Mouse (Mus musculus): ENCODE results near the gene Il1rapl1. TPM values are rescaled to one million over a fixed set of nuclear protein-coding genes. Genes with fewer than 3 reads are reported as not detected.

Gene Il1rapl1
- total and polyA plus RNA-seq, 3 experiments: 0.03 to 0.07 TPM; not detected in 1

- Histone ChIP-seq H3K79me2 (replicated peaks; ENCODE audit: control insufficient read depth, insufficient read depth, low read length) (no peaks in the 10 kb centered on the region), H3K4me3 (no peak overlapping the region), H3K4me1 (ENCODE audit: control insufficient read depth, insufficient read depth, low read length) (no peaks in the 10 kb centered on the region), H3K27ac (no peak overlapping the region), H3K36me3 (ENCODE audit: control insufficient read depth, insufficient read depth, low read length) (no peaks in the 10 kb centered on the region), H3K27me3 (ENCODE audit: control insufficient read depth, insufficient read depth, low read length) (no peaks in the 10 kb centered on the region), H3K9ac (ENCODE audit: low read depth, low read length) (no peak overlapping the region)
- TF ChIP-seq EP300 (IDR thresholded peaks at IDR 0.05; ENCODE audit: insufficient read depth, low read depth, low read length) (no peak), CTCF (IDR thresholded peaks at IDR 0.05) (no peak), POLR2A (IDR thresholded peaks at IDR 0.05; ENCODE audit: insufficient read depth, low read depth, low read length) (no peak)
- WGBS: 54% methylated on average over 1 of the region's 1 CpGs
- intact Hi-C loops (cut with DNase I): no loop called here
- no peak for DNase-seq
Observed at GRCm38 (mm10) chrX:86955126-86955525, 1160.3 kb downstream of the Il1rapl1 start.

- H3K36me3 ChIP-seq (ENCODE audit: control insufficient read depth, insufficient read depth, low read length): no peaks in the 10 kb centered on the region
- DNase-seq: no peak
- no peak for TF ChIP-seq POLR2A (IDR thresholded peaks at IDR 0.05; ENCODE audit: insufficient read depth, low read depth, low read length)
- no peak for TF ChIP-seq EP300 (IDR thresholded peaks at IDR 0.05; ENCODE audit: insufficient read depth, low read depth, low read length)
- no peak for TF ChIP-seq CTCF (IDR thresholded peaks at IDR 0.05)
- intact Hi-C loops (cut with DNase I): no loop called here
- no peak overlapping the region for H3K4me3 ChIP-seq
- H3K27me3 ChIP-seq (ENCODE audit: control insufficient read depth, insufficient read depth, low read length): no peaks in the 10 kb centered on the region
- H3K79me2 ChIP-seq (replicated peaks; ENCODE audit: control insufficient read depth, insufficient read depth, low read length): no peaks in the 10 kb centered on the region
- 74% methylated on average over 1 of the region's 1 CpGs for WGBS
- H3K4me1 ChIP-seq (ENCODE audit: control insufficient read depth, insufficient read depth, low read length): no peaks in the 10 kb centered on the region
- no peak overlapping the region for H3K9ac ChIP-seq (ENCODE audit: low read depth, low read length)
- no peak overlapping the region for H3K27ac ChIP-seq
Observed at GRCm38 (mm10) chrX:86954614-86955013, 1160.8 kb downstream of the Il1rapl1 start.

- Histone ChIP-seq H3K79me2 (replicated peaks; ENCODE audit: control insufficient read depth, insufficient read depth, low read length) (no peaks in the 10 kb centered on the region), H3K9ac (ENCODE audit: low read depth, low read length) (no peak overlapping the region), H3K36me3 (ENCODE audit: control insufficient read depth, insufficient read depth, low read length) (no peaks in the 10 kb centered on the region), H3K4me1 (ENCODE audit: control insufficient read depth, insufficient read depth, low read length) (no peaks in the 10 kb centered on the region), H3K27me3 (ENCODE audit: control insufficient read depth, insufficient read depth, low read length) (no peaks in the 10 kb centered on the region), H3K4me3 (no peak overlapping the region), H3K27ac (no peak overlapping the region)
- TF ChIP-seq CTCF (IDR thresholded peaks at IDR 0.05) (no peak), POLR2A (IDR thresholded peaks at IDR 0.05; ENCODE audit: insufficient read depth, low read depth, low read length) (no peak), EP300 (IDR thresholded peaks at IDR 0.05; ENCODE audit: insufficient read depth, low read depth, low read length) (no peak)
- intact Hi-C loops (cut with DNase I): no loop called here
- no peak for DNase-seq
- 51% methylated on average over 2 of the region's 2 CpGs for WGBS
Observed at GRCm38 (mm10) chrX:86950940-86951339, 1164.5 kb downstream of the Il1rapl1 start.

DNA sequence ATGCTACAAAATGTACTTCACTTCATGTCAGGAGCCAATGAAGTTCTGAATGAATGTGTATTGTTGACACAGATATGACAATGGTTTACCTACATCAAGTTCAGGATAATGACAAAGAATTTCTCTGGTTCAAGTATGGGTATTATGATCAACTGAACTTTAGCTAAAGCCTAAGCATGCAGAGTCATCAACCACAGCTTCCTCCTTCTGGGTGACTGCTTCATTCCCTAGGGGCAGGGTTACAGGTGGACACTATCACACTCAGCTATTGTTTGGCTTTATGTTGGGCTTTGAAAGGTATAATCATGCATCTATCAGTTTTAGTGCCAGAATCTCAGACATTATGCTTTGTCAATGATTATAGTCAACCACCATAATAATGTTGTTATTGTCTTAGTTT, 1166.3 kb downstream of the Il1rapl1 start:
- DNase-seq: no peak
- no peak overlapping the region for H3K4me3 ChIP-seq
- no peaks in the 10 kb centered on the region for H3K36me3 ChIP-seq (ENCODE audit: control insufficient read depth, insufficient read depth, low read length)
- no peak for TF ChIP-seq EP300 (IDR thresholded peaks at IDR 0.05; ENCODE audit: insufficient read depth, low read depth, low read length)
- TF ChIP-seq POLR2A (IDR thresholded peaks at IDR 0.05; ENCODE audit: insufficient read depth, low read depth, low read length): no peak
- no peak for TF ChIP-seq CTCF (IDR thresholded peaks at IDR 0.05)
- no peak overlapping the region for H3K9ac ChIP-seq (ENCODE audit: low read depth, low read length)
- H3K27ac ChIP-seq: no peak overlapping the region
- intact Hi-C loops (cut with DNase I): no loop called here
- no peaks in the 10 kb centered on the region for H3K79me2 ChIP-seq (replicated peaks; ENCODE audit: control insufficient read depth, insufficient read depth, low read length)
- no peaks in the 10 kb centered on the region for H3K4me1 ChIP-seq (ENCODE audit: control insufficient read depth, insufficient read depth, low read length)
- H3K27me3 ChIP-seq (ENCODE audit: control insufficient read depth, insufficient read depth, low read length): no peaks in the 10 kb centered on the region

- H3K79me2 ChIP-seq (replicated peaks; ENCODE audit: control insufficient read depth, insufficient read depth, low read length): no peaks in the 10 kb centered on the region
- no peak overlapping the region for H3K9ac ChIP-seq (ENCODE audit: low read depth, low read length)
- no peak for DNase-seq
- TF ChIP-seq EP300 (IDR thresholded peaks at IDR 0.05; ENCODE audit: insufficient read depth, low read depth, low read length): no peak
- TF ChIP-seq POLR2A (IDR thresholded peaks at IDR 0.05; ENCODE audit: insufficient read depth, low read depth, low read length): no peak
- no peak for TF ChIP-seq CTCF (IDR thresholded peaks at IDR 0.05)
- no peak overlapping the region for H3K27ac ChIP-seq
- H3K4me1 ChIP-seq (ENCODE audit: control insufficient read depth, insufficient read depth, low read length): no peaks in the 10 kb centered on the region
- no peaks in the 10 kb centered on the region for H3K27me3 ChIP-seq (ENCODE audit: control insufficient read depth, insufficient read depth, low read length)
- H3K36me3 ChIP-seq (ENCODE audit: control insufficient read depth, insufficient read depth, low read length): no peaks in the 10 kb centered on the region
- WGBS: 70% methylated on average over 2 of the region's 2 CpGs
- intact Hi-C loops (cut with DNase I): no loop called here
- no peak overlapping the region for H3K4me3 ChIP-seq
Observed at GRCm38 (mm10) chrX:86854835-86855234, 1260.6 kb downstream of the Il1rapl1 start.

DNA sequence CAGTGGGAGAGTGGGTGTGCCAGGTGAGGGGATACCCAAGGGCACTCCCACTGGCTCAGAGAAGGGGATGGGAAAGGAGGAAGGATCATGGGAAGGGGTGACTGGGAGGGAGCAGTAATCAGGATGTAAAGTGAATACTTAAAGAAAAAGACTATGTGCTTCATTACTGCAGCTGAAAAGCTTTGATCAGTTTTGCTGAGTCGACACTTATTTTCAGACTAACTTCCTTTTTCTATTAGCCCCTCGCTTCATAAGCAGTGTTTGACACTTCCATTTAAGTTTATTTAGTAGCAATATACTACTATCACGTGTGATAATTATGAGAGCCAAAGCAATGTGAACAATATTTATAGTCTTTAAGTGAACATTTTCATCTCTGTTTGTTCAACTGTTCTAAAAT, 1307.2 kb downstream of the Il1rapl1 start:
- intact Hi-C loops (cut with DNase I): no loop called here
- WGBS: 72% methylated on average over 3 of the region's 3 CpGs
- Histone ChIP-seq H3K79me2 (replicated peaks; ENCODE audit: control insufficient read depth, insufficient read depth, low read length) (no peaks in the 10 kb centered on the region), H3K4me3 (no peak overlapping the region), H3K36me3 (ENCODE audit: control insufficient read depth, insufficient read depth, low read length) (no peaks in the 10 kb centered on the region), H3K9ac (ENCODE audit: low read depth, low read length) (no peak overlapping the region), H3K27me3 (ENCODE audit: control insufficient read depth, insufficient read depth, low read length) (no peaks in the 10 kb centered on the region), H3K4me1 (ENCODE audit: control insufficient read depth, insufficient read depth, low read length) (no peaks in the 10 kb centered on the region), H3K27ac (no peak overlapping the region)
- TF ChIP-seq EP300 (IDR thresholded peaks at IDR 0.05; ENCODE audit: insufficient read depth, low read depth, low read length) (no peak), CTCF (IDR thresholded peaks at IDR 0.05) (no peak), POLR2A (IDR thresholded peaks at IDR 0.05; ENCODE audit: insufficient read depth, low read depth, low read length) (no peak)
- no peak for DNase-seq
